Mouse (Mus musculus) lung, embryonic 15.5 days (tissue): ENCODE measurements around the gene Cklf. TPM values are rescaled to one million over a fixed set of nuclear protein-coding genes. Genes with fewer than 3 reads are reported as not detected.

Experiments used
- polyA plus RNA-seq: library from polyadenylated mRNA; unstranded; fragments of >200 nt; fragmentation: Nextera tagmentation; extraction: Ambion mirVana; gene quantifications from 2 replicates; pipeline ENCODE4 v1.2.1, GENCODE M21; 2015

The Cklf gene
- polyA plus RNA-seq, 1 experiment from 2014 or later, result 36.7 TPM

Other genes starting within 250 kb of the Cklf start
- gene Cdh5, start 149.2 kb upstream of the Cklf start, polyA plus RNA-seq, result 71.2 and 74.7 TPM in 2 replicates
- 0.60 and 0.68 TPM in 2 replicates for gene Bean1, start 80.4 kb upstream of the Cklf start, polyA plus RNA-seq
- gene Tk2, start 2.3 kb upstream of the Cklf start, polyA plus RNA-seq, result 15.9 and 17.5 TPM in 2 replicates
- not detected in 2 replicates for gene Cmtm2a, start 42.3 kb downstream of the Cklf start, polyA plus RNA-seq
- not detected in 2 replicates for gene Gm45711, start 59.2 kb downstream of the Cklf start, polyA plus RNA-seq
- not detected in 2 replicates for gene Cmtm1, start 59.3 kb downstream of the Cklf start, polyA plus RNA-seq
- not detected in 2 replicates for gene Gm11020, start 70.7 kb downstream of the Cklf start, polyA plus RNA-seq
- not detected in 2 replicates for gene Cmtm2b, start 71.4 kb downstream of the Cklf start, polyA plus RNA-seq
- 147 and 151 TPM in 2 replicates for gene Cmtm3, start 88.5 kb downstream of the Cklf start, polyA plus RNA-seq
- 2.6 and 3.0 TPM in 2 replicates for gene Cmtm4, start 144.9 kb downstream of the Cklf start, polyA plus RNA-seq
- gene Dync1li2, start 192.2 kb downstream of the Cklf start, polyA plus RNA-seq, result 61.1 and 62.2 TPM in 2 replicates